Mouse (Mus musculus) lung, postnatal 0 days (tissue): ENCODE measurements at regions not wholly inside any gene's neighbourhood (a gene's known extent, or its start where the extent isn't known, plus 50 kb on each side); places are given as distances from the start of the nearest gene placed in this dataset.

Source experiments
- CTCF ChIP-seq: IDR thresholded peaks from 2 replicates; pipeline ENCODE4 v1.5.1; 2016; ENCODE audit warnings: antibody characterized with exemption, mild to moderate bottlenecking
- EP300 ChIP-seq: IDR thresholded peaks from 2 replicates; pipeline ENCODE4 v1.6.1; 2016; ENCODE audit warnings: antibody characterized with exemption, mild to moderate bottlenecking, control low read depth

DNA sequence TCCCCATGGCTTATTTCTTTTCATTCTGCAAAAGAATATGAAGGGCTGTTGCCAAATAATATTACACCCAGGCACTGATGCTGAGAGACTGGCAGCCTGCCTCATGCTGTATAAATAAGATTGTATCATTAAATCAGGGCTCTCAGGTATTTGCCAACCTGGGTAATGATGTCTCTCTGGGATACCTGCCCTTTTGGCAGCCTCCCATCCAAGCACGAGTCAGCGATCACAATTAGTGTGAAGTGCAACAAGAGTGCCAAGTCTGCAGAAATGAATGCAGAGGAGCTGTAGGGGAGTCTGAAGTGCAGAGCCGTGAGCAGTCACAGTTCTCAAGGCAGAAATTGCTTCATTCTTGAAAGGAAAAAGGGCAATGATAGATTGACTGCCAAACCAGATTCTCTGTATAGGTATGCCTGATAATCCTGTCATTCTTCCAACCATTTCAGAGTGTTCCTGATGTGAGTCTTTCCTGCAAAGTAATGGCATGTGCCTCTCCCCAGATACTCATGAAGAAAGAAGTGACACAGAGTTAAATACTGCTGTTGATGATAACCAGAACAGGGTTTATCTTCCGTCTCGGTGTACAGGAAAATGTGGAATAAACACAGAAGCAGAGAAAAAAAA lies 1241.6 kb downstream of the Mat2b start:
- no peak for TF ChIP-seq CTCF
- no peak for TF ChIP-seq EP300
